Mouse (Mus musculus): ENCODE results near the gene Mcemp1. TPM values are rescaled to one million over a fixed set of nuclear protein-coding genes. Genes with fewer than 3 reads are reported as not detected.

Mcemp1 gene
- polyA plus RNA-seq, 1 experiment, result not detected

- Histone ChIP-seq H3K36me3 (ENCODE audit: control insufficient read depth) (peaks cover 30% of the 10 kb centered on the region), H3K4me3 (replicated peaks) (no peak overlapping the region), H3K27me3 (ENCODE audit: control insufficient read depth) (no peaks in the 10 kb centered on the region), H3K4me1 (ENCODE audit: control insufficient read depth) (peaks cover 12% of the 10 kb centered on the region), H3K9me3 (ENCODE audit: control insufficient read depth, low read length) (peaks cover 6% of the 10 kb centered on the region)
- TF ChIP-seq GATA1 (IDR thresholded peaks at IDR 0.05; ENCODE audit: low read length) (no peak), TAL1 (IDR thresholded peaks at IDR 0.05; ENCODE audit: low read length) (no peak)
Measured at GRCm38 (mm10) chr8:3682435-3682834, 16.9 kb downstream of the Mcemp1 start.

GRCm38 (mm10) chr8:3683408-3684176 is 18.0 kb downstream of the Mcemp1 start:
- TF ChIP-seq TAL1 (IDR thresholded peaks at IDR 0.05; ENCODE audit: low read length), result no peak
- TF ChIP-seq GATA1 (IDR thresholded peaks at IDR 0.05; ENCODE audit: low read length), result no peak
- Histone ChIP-seq H3K9me3 (ENCODE audit: control insufficient read depth, low read length) (peaks cover 6% of the 10 kb centered on the region), H3K27me3 (ENCODE audit: control insufficient read depth) (no peaks in the 10 kb centered on the region), H3K4me3 (replicated peaks) (no peak overlapping the region), H3K36me3 (ENCODE audit: control insufficient read depth) (peaks cover 29% of the 10 kb centered on the region), H3K4me1 (ENCODE audit: control insufficient read depth) (peaks cover 6% of the 10 kb centered on the region; the same call in 1 of the 2 replicates)

- Histone ChIP-seq H3K9me3 (ENCODE audit: control insufficient read depth, low read length) (no peaks in the 10 kb centered on the region), H3K4me3 (replicated peaks) (no peak overlapping the region), H3K27me3 (ENCODE audit: control insufficient read depth) (no peaks in the 10 kb centered on the region), H3K4me1 (ENCODE audit: control insufficient read depth) (no peaks in the 10 kb centered on the region), H3K36me3 (ENCODE audit: control insufficient read depth) (peaks cover 19% of the 10 kb centered on the region)
- TF ChIP-seq GATA1 (IDR thresholded peaks at IDR 0.05; ENCODE audit: low read length), result no peak
- TF ChIP-seq TAL1 (IDR thresholded peaks at IDR 0.05; ENCODE audit: low read length), result no peak
Measured at GRCm38 (mm10) chr8:3684530-3684929, 19.0 kb downstream of the Mcemp1 start.

GRCm38 (mm10) chr8:3685422-3685821 is 19.9 kb downstream of the Mcemp1 start:
- H3K4me3 ChIP-seq (replicated peaks), result no peak overlapping the region
- no peaks in the 10 kb centered on the region for H3K4me1 ChIP-seq (ENCODE audit: control insufficient read depth)
- TF ChIP-seq GATA1 (IDR thresholded peaks at IDR 0.05; ENCODE audit: low read length) (no peak), TAL1 (IDR thresholded peaks at IDR 0.05; ENCODE audit: low read length) (no peak)
- H3K27me3 ChIP-seq (ENCODE audit: control insufficient read depth), result no peaks in the 10 kb centered on the region
- H3K9me3 ChIP-seq (ENCODE audit: control insufficient read depth, low read length), result no peaks in the 10 kb centered on the region
- peaks cover 12% of the 10 kb centered on the region for H3K36me3 ChIP-seq (ENCODE audit: control insufficient read depth)

- TF ChIP-seq GATA1 (IDR thresholded peaks at IDR 0.05; ENCODE audit: low read length), result no peak
- H3K4me3 ChIP-seq (replicated peaks), result no peak overlapping the region
- peaks cover 2% of the 10 kb centered on the region; the same call in 1 of the 2 replicates for H3K9me3 ChIP-seq (ENCODE audit: control insufficient read depth, low read length)
- H3K27me3 ChIP-seq (ENCODE audit: control insufficient read depth), result no peaks in the 10 kb centered on the region
- H3K4me1 ChIP-seq (ENCODE audit: control insufficient read depth), result no peaks in the 10 kb centered on the region
- H3K36me3 ChIP-seq (ENCODE audit: control insufficient read depth), result no peaks in the 10 kb centered on the region; the same call in 1 of the 2 replicates
Measured at GRCm38 (mm10) chr8:3687537-3687936, 22.0 kb downstream of the Mcemp1 start.

GRCm38 (mm10) chr8:3690774-3691173 is 25.2 kb downstream of the Mcemp1 start:
- H3K4me3 ChIP-seq (replicated peaks), result no peak overlapping the region

GRCm38 (mm10) chr8:3694121-3694520 is 28.6 kb downstream of the Mcemp1 start, which contains the start of gene Fcer2a:
TSS of gene Fcer2a (minus strand) at chr8:3694175.
- TF ChIP-seq GATA1 (IDR thresholded peaks at IDR 0.05; ENCODE audit: low read length) (no peak), TAL1 (IDR thresholded peaks at IDR 0.05; ENCODE audit: low read length) (no peak)
- H3K27me3 ChIP-seq (ENCODE audit: control insufficient read depth), result no peaks in the 10 kb centered on the region
- no peaks in the 10 kb centered on the region for H3K4me1 ChIP-seq (ENCODE audit: control insufficient read depth)
- H3K36me3 ChIP-seq (ENCODE audit: control insufficient read depth), result no peaks in the 10 kb centered on the region
- H3K4me3 ChIP-seq (replicated peaks), result no peak within 1 kb of the TSS
- H3K9me3 ChIP-seq (ENCODE audit: control insufficient read depth, low read length), result peaks cover 2% of the 10 kb centered on the region; the same call in 1 of the 2 replicates

More at GRCm38 (mm10) chr8:3690774-3691173, 25.2 kb downstream of the Mcemp1 start:
- peaks cover 2% of the 10 kb centered on the region; the same call in 1 of the 2 replicates for H3K9me3 ChIP-seq (ENCODE audit: control insufficient read depth, low read length)
- no peaks in the 10 kb centered on the region for H3K27me3 ChIP-seq (ENCODE audit: control insufficient read depth)
- no peaks in the 10 kb centered on the region for H3K36me3 ChIP-seq (ENCODE audit: control insufficient read depth)
- no peaks in the 10 kb centered on the region for H3K4me1 ChIP-seq (ENCODE audit: control insufficient read depth)
- TF ChIP-seq GATA1 (IDR thresholded peaks at IDR 0.05; ENCODE audit: low read length) (no peak), TAL1 (IDR thresholded peaks at IDR 0.05; ENCODE audit: low read length) (no peak)

- Histone ChIP-seq H3K4me3 (replicated peaks) (no peak overlapping the region), H3K4me1 (ENCODE audit: control insufficient read depth) (no peaks in the 10 kb centered on the region), H3K9me3 (ENCODE audit: control insufficient read depth, low read length) (no peaks in the 10 kb centered on the region), H3K36me3 (ENCODE audit: control insufficient read depth) (no peaks in the 10 kb centered on the region), H3K27me3 (ENCODE audit: control insufficient read depth) (no peaks in the 10 kb centered on the region)
- no peak for TF ChIP-seq GATA1 (IDR thresholded peaks at IDR 0.05; ENCODE audit: low read length)
- no peak for TF ChIP-seq TAL1 (IDR thresholded peaks at IDR 0.05; ENCODE audit: low read length)
Measured at GRCm38 (mm10) chr8:3701491-3701890, 35.9 kb downstream of the Mcemp1 start.

GRCm38 (mm10) chr8:3705711-3706110 is 40.2 kb downstream of the Mcemp1 start:
- no peak overlapping the region for H3K4me3 ChIP-seq (replicated peaks)
- H3K36me3 ChIP-seq (ENCODE audit: control insufficient read depth), result no peaks in the 10 kb centered on the region
- no peaks in the 10 kb centered on the region; the same call in 1 of the 2 replicates for H3K27me3 ChIP-seq (ENCODE audit: control insufficient read depth)
- TF ChIP-seq GATA1 (IDR thresholded peaks at IDR 0.05; ENCODE audit: low read length) (no peak), TAL1 (IDR thresholded peaks at IDR 0.05; ENCODE audit: low read length) (no peak)
- H3K9me3 ChIP-seq (ENCODE audit: control insufficient read depth, low read length), result no peaks in the 10 kb centered on the region
- H3K4me1 ChIP-seq (ENCODE audit: control insufficient read depth), result no peaks in the 10 kb centered on the region

All from erythroblast, embryonic 14.5 days (primary cell).